Mouse (Mus musculus): Measurements from ENCODE around the gene S100pbp.

S100pbp gene

GRCm38 (mm10) chr4:129151276-129151811 lies 38.2 kb downstream of the S100pbp start:
- DNase-seq (ENCODE audit: low read depth, low spot score), result no peak

GRCm38 (mm10) chr4:129149321-129149720 lies 40.2 kb downstream of the S100pbp start:
- no peak for DNase-seq (ENCODE audit: low read depth, low spot score)

GRCm38 (mm10) chr4:129147552-129148103 lies 41.9 kb downstream of the S100pbp start:
- no peak for DNase-seq (ENCODE audit: low read depth, low spot score)

- no peak for DNase-seq (ENCODE audit: low read depth, low spot score)
These were observed 43.1 kb downstream of the S100pbp start for GRCm38 (mm10) chr4:129146392-129146791.

GRCm38 (mm10) chr4:129145943-129146342 lies 43.6 kb downstream of the S100pbp start:
- no peak for DNase-seq (ENCODE audit: low read depth, low spot score)

- no peak for DNase-seq (ENCODE audit: low read depth, low spot score)
These were observed 44.1 kb downstream of the S100pbp start for GRCm38 (mm10) chr4:129145411-129145810.

- DNase-seq (ENCODE audit: low read depth, low spot score), result peak; percentile 38
These were observed 44.8 kb downstream of the S100pbp start for GRCm38 (mm10) chr4:129144401-129145367.

- DNase-seq (ENCODE audit: low read depth, low spot score), result no peak
These were observed 46.0 kb downstream of the S100pbp start for GRCm38 (mm10) chr4:129143509-129143908.

GRCm38 (mm10) chr4:129142439-129143045 lies 47.0 kb downstream of the S100pbp start:
- DNase-seq (ENCODE audit: low read depth, low spot score), result no peak

- no peak for DNase-seq (ENCODE audit: low read depth, low spot score)
These were observed 47.7 kb downstream of the S100pbp start for GRCm38 (mm10) chr4:129141560-129142438.

GRCm38 (mm10) chr4:129140808-129141207 lies 48.7 kb downstream of the S100pbp start:
- no peak for DNase-seq (ENCODE audit: low read depth, low spot score)

GRCm38 (mm10) chr4:129139642-129140041 lies 49.9 kb downstream of the S100pbp start:
- no peak for DNase-seq (ENCODE audit: low read depth, low spot score)

GRCm38 (mm10) chr4:129137392-129138321 lies 51.9 kb downstream of the S100pbp start:
- DNase-seq (ENCODE audit: low read depth, low spot score), result no peak

- peak; percentile 31 for DNase-seq (ENCODE audit: low read depth, low spot score)
These were observed 52.7 kb downstream of the S100pbp start, which contains the start of gene Fndc5 for GRCm38 (mm10) chr4:129136579-129137391. TSS of gene Fndc5 (plus strand) at chr4:129136999.

GRCm38 (mm10) chr4:129136189-129136578 lies 53.3 kb downstream of the S100pbp start:
- no peak for DNase-seq (ENCODE audit: low read depth, low spot score)

GRCm38 (mm10) chr4:129135637-129136036 lies 53.9 kb downstream of the S100pbp start:
- no peak for DNase-seq (ENCODE audit: low read depth, low spot score)

GRCm38 (mm10) chr4:129134799-129135585 lies 54.5 kb downstream of the S100pbp start:
- DNase-seq (ENCODE audit: low read depth, low spot score), result peak; percentile 87

GRCm38 (mm10) chr4:129130755-129131303 lies 58.7 kb downstream of the S100pbp start:
- DNase-seq (ENCODE audit: low read depth, low spot score), result peak; percentile 94
